Comparison of ENCODE assay signal across 8 mouse cellular contexts in the genomic region with DNA sequence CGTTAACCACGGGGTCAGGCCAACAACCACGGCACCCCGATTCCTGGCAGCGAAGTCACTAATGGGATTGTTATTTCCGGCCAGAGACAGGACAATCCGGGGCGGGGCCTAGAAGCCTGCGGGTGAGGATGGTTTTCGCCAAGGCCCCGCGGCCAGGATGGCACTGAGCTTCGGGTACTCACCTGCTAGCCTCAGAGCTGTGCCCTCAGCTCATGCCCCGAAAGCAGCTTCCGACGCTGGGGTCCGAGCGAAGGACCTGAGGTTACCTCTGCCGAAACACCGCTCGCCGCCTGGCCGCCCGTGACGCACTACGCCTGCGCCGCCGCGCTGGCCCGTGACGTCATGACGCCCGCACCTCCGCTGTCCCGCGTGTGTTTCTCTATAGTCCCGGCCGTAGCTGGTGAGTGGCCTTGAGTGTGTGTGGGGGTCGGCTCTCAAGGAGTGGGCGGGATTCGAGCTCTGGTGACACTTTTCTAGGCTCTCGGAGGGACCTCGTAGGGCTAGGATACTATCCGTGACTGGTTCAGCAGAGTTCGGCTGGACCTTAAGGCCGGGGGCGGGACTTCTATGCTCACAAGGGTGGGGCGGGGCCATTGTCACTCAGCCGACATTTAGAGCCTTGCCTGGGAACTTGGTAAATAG. TPM values are rescaled to one million over a fixed set of nuclear protein-coding genes. Genes with fewer than 3 reads are reported as not detected.
A peak's percentile ranks its signal among the peaks of the same experiment; 100 is the strongest.
DNase-seq lines count a peak whose midpoint lies in the region; ATAC-seq and TF ChIP-seq lines count a peak whose summit lies in the region.

TSS of gene Mrrf (plus strand) at position 90 of the 642 bp plus-strand sequence.
TSS of gene Rbm18 (minus strand) at position 474 of the 642 bp plus-strand sequence.

- TF ChIP-seq EP300 in ES-Bruce4 (IDR thresholded peaks at IDR 0.05; ENCODE audit: insufficient read depth, low read depth, low read length) = no peak
- no peak for TF ChIP-seq EP300 in liver, postnatal 0 days (IDR thresholded peaks at IDR 0.05; ENCODE audit: low read depth)

- H3K9ac ChIP-seq in ES-Bruce4 (ENCODE audit: low read depth, poor library complexity, severe bottlenecking) = peak within 1 kb of the TSS; percentile 68
- peak within 1 kb of the TSS; percentile 82 for H3K9ac ChIP-seq in forebrain, embryonic 13.5 days
- peak within 1 kb of the TSS; percentile 74 for H3K9ac ChIP-seq in liver, postnatal 0 days (replicated peaks)
- H3K9ac ChIP-seq in neural tube, embryonic 14.5 days (replicated peaks; ENCODE audit: low read depth, low read length) = peak within 1 kb of the TSS; percentile 67

- no peak for TF ChIP-seq CTCF in ES-Bruce4 (IDR thresholded peaks at IDR 0.05; ENCODE audit: low read depth, low read length)
- no peak for TF ChIP-seq CTCF in liver, postnatal 0 days (IDR thresholded peaks at IDR 0.05; ENCODE audit: low read depth)

- H3K4me1 ChIP-seq in ES-Bruce4 (ENCODE audit: control insufficient read depth, insufficient read depth, low read length) = no peaks in the 10 kb centered on the region
- peaks cover 14% of the 10 kb centered on the region for H3K4me1 ChIP-seq in forebrain, embryonic 13.5 days
- peaks cover 18% of the 10 kb centered on the region for H3K4me1 ChIP-seq in liver, postnatal 0 days (ENCODE audit: insufficient read depth)
- H3K4me1 ChIP-seq in neural tube, embryonic 14.5 days (ENCODE audit: control insufficient read depth, insufficient read depth, low read length) = peaks cover 6% of the 10 kb centered on the region; the same call in 1 of the 2 replicates

- peaks cover 13% of the 10 kb centered on the region for H3K36me3 ChIP-seq in ES-Bruce4 (ENCODE audit: control insufficient read depth, insufficient read depth, low read length, poor library complexity, severe bottlenecking)
- peaks cover 31% of the 10 kb centered on the region for H3K36me3 ChIP-seq in forebrain, embryonic 13.5 days (ENCODE audit: poor library complexity, severe bottlenecking)
- peaks cover 22% of the 10 kb centered on the region for H3K36me3 ChIP-seq in liver, postnatal 0 days (replicated peaks; ENCODE audit: insufficient read depth, low read length)
- peaks cover 11% of the 10 kb centered on the region for H3K36me3 ChIP-seq in neural tube, embryonic 14.5 days (ENCODE audit: control insufficient read depth, insufficient read depth, low read length)

- ATAC-seq in cerebellum, adult (ENCODE audit: insufficient number of reproducible peaks, low FRiP score, low TSS enrichment) = peak; percentile 92
- ATAC-seq in forebrain, embryonic 13.5 days = peak; percentile 98
- peak; percentile 97 for ATAC-seq in liver, postnatal 0 days
- peak; percentile 99 for ATAC-seq in neural tube, embryonic 14.5 days (ENCODE audit: low read depth)

- no peak within 1 kb of the TSS for H3K27ac ChIP-seq in ES-Bruce4 (ENCODE audit: insufficient read depth, low read length)
- peak within 1 kb of the TSS; percentile 74 for H3K27ac ChIP-seq in forebrain, embryonic 13.5 days
- H3K27ac ChIP-seq in liver, postnatal 0 days (ENCODE audit: low read depth) = peak within 1 kb of the TSS; percentile 78
- H3K27ac ChIP-seq in neural tube, embryonic 14.5 days (ENCODE audit: low read depth, low read length) = peak within 1 kb of the TSS; percentile 74

- peak within 1 kb of the TSS; percentile 75 for H3K4me2 ChIP-seq in forebrain, embryonic 13.5 days
- peak within 1 kb of the TSS; percentile 73 for H3K4me2 ChIP-seq in liver, postnatal 0 days (ENCODE audit: low read depth, low read length)
- peak within 1 kb of the TSS; percentile 79 for H3K4me2 ChIP-seq in neural tube, embryonic 14.5 days (ENCODE audit: low read depth, low read length)

- H3K4me3 ChIP-seq in ES-Bruce4 (ENCODE audit: low read depth, low read length) = peak within 1 kb of the TSS; percentile 89
- peak within 1 kb of the TSS; percentile 81 for H3K4me3 ChIP-seq in forebrain, embryonic 13.5 days
- peak within 1 kb of the TSS; percentile 76 for H3K4me3 ChIP-seq in liver, postnatal 0 days (ENCODE audit: low read depth, low read length)
- peak within 1 kb of the TSS; percentile 66 for H3K4me3 ChIP-seq in neural tube, embryonic 14.5 days (ENCODE audit: low read depth, low read length)

- H3K9me3 ChIP-seq in ES-Bruce4 (replicated peaks; ENCODE audit: control insufficient read depth, insufficient read depth, low read length, poor library complexity, severe bottlenecking) = no peaks in the 10 kb centered on the region
- H3K9me3 ChIP-seq in forebrain, embryonic 13.5 days (replicated peaks) = no peaks in the 10 kb centered on the region
- no peaks in the 10 kb centered on the region for H3K9me3 ChIP-seq in liver, postnatal 0 days (ENCODE audit: low read length)
- no peaks in the 10 kb centered on the region for H3K9me3 ChIP-seq in neural tube, embryonic 14.5 days (ENCODE audit: control insufficient read depth, low read length)

- peak; percentile 95 to 96 for DNase-seq in heart, postnatal 10 days
- peak; percentile 71 for DNase-seq in large intestine, adult 2 months (ENCODE audit: low read depth, low spot score)
- peak; percentile 94 for DNase-seq in liver, postnatal 0 days
- DNase-seq in testis, postnatal 10 days (ENCODE audit: low spot score) = peak; percentile 95

- WGBS in forebrain, embryonic 13.5 days = under 1% methylated on average over 50 of the region's 50 CpGs
- 1% methylated on average over 50 of the region's 50 CpGs for WGBS in large intestine, adult 2 months
- under 1% methylated on average over 43 of the region's 50 CpGs for WGBS in liver, postnatal 0 days (ENCODE audit: insufficient replicate concordance)
- under 1% methylated on average over 50 of the region's 50 CpGs for WGBS in neural tube, embryonic 14.5 days

- H3K27me3 ChIP-seq in ES-Bruce4 (ENCODE audit: control insufficient read depth, insufficient read depth, low read length, poor library complexity, severe bottlenecking) = no peaks in the 10 kb centered on the region
- no peaks in the 10 kb centered on the region for H3K27me3 ChIP-seq in forebrain, embryonic 13.5 days
- H3K27me3 ChIP-seq in liver, postnatal 0 days (ENCODE audit: insufficient read depth, low read length) = no peaks in the 10 kb centered on the region
- H3K27me3 ChIP-seq in neural tube, embryonic 14.5 days (ENCODE audit: control insufficient read depth, insufficient read depth, low read length) = no peaks in the 10 kb centered on the region

- peak; percentile 9 for TF ChIP-seq POLR2A in ES-Bruce4 (IDR thresholded peaks at IDR 0.05; ENCODE audit: insufficient read depth, low read length)

- intact Hi-C loops in heart, postnatal 10 days (cut with DNase I) = loop anchor here (5.0 kb wide), 1 partner anchor 76 kb away; no protein-coding TSS in a partner anchor

RNA-seq across cellular contexts. Expression of gene Mrrf, which starts in this region (rescaled TPM):
- 28.3 and 35.9 TPM in 2 replicates for polyA plus RNA-seq in ES-Bruce4 (2011; ENCODE audit: insufficient read depth, insufficient read length, low read depth, missing spikeins)
- polyA plus RNA-seq in forebrain, embryonic 13.5 days (2015; fragmentation: Nextera tagmentation; extraction: Ambion mirVana) = 25.7 and 27.2 TPM in 2 replicates
- total RNA-seq in heart, postnatal 10 days (2021) = 10 to 100 TPM; 40.2 to 40.6 TPM
- 46.0 and 46.5 TPM in 2 replicates for polyA plus RNA-seq in large intestine, adult 2 months (2012; rRNA removed)
- 11.1 and 14.6 TPM in 2 replicates for polyA plus RNA-seq in liver, postnatal 0 days (2015; fragmentation: Nextera tagmentation; extraction: Ambion mirVana)
- polyA plus RNA-seq in neural tube, embryonic 14.5 days (2014; fragmentation: Nextera tagmentation; extraction: Ambion mirVana) = 24.8 and 30.4 TPM in 2 replicates

RNA-seq across cellular contexts. Expression of gene Rbm18, which starts in this region (rescaled TPM):
- polyA plus RNA-seq in ES-Bruce4 (2011; ENCODE audit: insufficient read depth, insufficient read length, low read depth, missing spikeins) = 33.6 and 40.6 TPM in 2 replicates
- 140 and 143 TPM in 2 replicates for polyA plus RNA-seq in forebrain, embryonic 13.5 days (2015; fragmentation: Nextera tagmentation; extraction: Ambion mirVana)
- total RNA-seq in heart, postnatal 10 days (2021) = 10 to 100 TPM; 41.7 TPM
- polyA plus RNA-seq in large intestine, adult 2 months (2012; rRNA removed) = 8.6 and 10.2 TPM in 2 replicates
- polyA plus RNA-seq in liver, postnatal 0 days (2015; fragmentation: Nextera tagmentation; extraction: Ambion mirVana) = 13.8 and 14.9 TPM in 2 replicates
- 138 and 145 TPM in 2 replicates for polyA plus RNA-seq in neural tube, embryonic 14.5 days (2014; fragmentation: Nextera tagmentation; extraction: Ambion mirVana)
